17 mouse cellular contexts compared by ENCODE assay signal in genomic region chr8:123343422-123343821, GRCm38 (mm10). TPM values are rescaled to one million over a fixed set of nuclear protein-coding genes. Genes with fewer than 3 reads are reported as not detected.
DNase-seq lines count a peak whose midpoint lies in the region; ATAC-seq and TF ChIP-seq lines count a peak whose summit lies in the region.
"Had no signal": no experiment of that assay in that cellular context is flagged by ENCODE, and none has a peak within 500 bp of the region (broad histone marks: within the 10 kb centered on the region; RNA-seq: fewer than 3 reads in every experiment).

No protein-coding gene starts in this region.

- no peak for TF ChIP-seq CTCF in kidney, postnatal 0 days (IDR thresholded peaks at IDR 0.05; ENCODE audit: low read depth)

- H3K4me2 ChIP-seq in kidney, postnatal 0 days (ENCODE audit: low read length), result no peak overlapping the region
- H3K4me2 ChIP-seq: heart, embryonic 11.5 days; midbrain, embryonic 13.5 days had no signal

- peak; percentile 28 to 47 for DNase-seq in lung, adult 18-20 months
- DNase-seq in lung, postnatal 4 days, result no peak
- DNase-seq in ZHBTc4 (ENCODE audit: low read depth, low spot score), result peak; percentile 87
- DNase-seq in kidney, postnatal 0 days (ENCODE audit: low spot score), result no peak
- DNase-seq in ovary, postnatal 36 days (ENCODE audit: low spot score), result no peak
- no peak for DNase-seq in gastrocnemius, postnatal 10 days
- DNase-seq: cerebellum, adult 9-11 months; embryo, embryonic 11 days; heart, postnatal 36 days; thymus, adult 2 months had no signal

- WGBS in kidney, postnatal 0 days, result 46% methylated on average over 12 of the region's 12 CpGs

- no peak overlapping the region for H3K9ac ChIP-seq in kidney, postnatal 0 days (ENCODE audit: low read depth, low read length)
- H3K9ac ChIP-seq: midbrain, embryonic 13.5 days had no signal

- H3K27me3 ChIP-seq in kidney, postnatal 0 days (ENCODE audit: insufficient read depth, low read length), result no peaks in the 10 kb centered on the region
- H3K27me3 ChIP-seq: midbrain, embryonic 13.5 days had no signal

- no peak overlapping the region for H3K4me3 ChIP-seq in kidney, postnatal 0 days (replicated peaks; ENCODE audit: low read depth, low read length)
- H3K4me3 ChIP-seq: midbrain, embryonic 13.5 days had no signal

- H3K36me3 ChIP-seq in kidney, postnatal 0 days (ENCODE audit: insufficient read depth, low read length), result no peaks in the 10 kb centered on the region

- H3K4me1 ChIP-seq in kidney, postnatal 0 days (replicated peaks; ENCODE audit: insufficient read depth, low read length), result peaks cover 18% of the 10 kb centered on the region

- peak overlapping the region; percentile 40; the same call in 1 of the 2 replicates for H3K27ac ChIP-seq in kidney, postnatal 0 days
- H3K27ac ChIP-seq: midbrain, embryonic 13.5 days had no signal

- ATAC-seq in kidney, postnatal 0 days (replicated peaks; ENCODE audit: low FRiP score, low read depth), result no peak
- peak; percentile 27; the same call in 1 of the 2 replicates for ATAC-seq in megakaryocyte, adult 5-6 weeks (ENCODE audit: poor library complexity, severe bottlenecking)
- no peak for ATAC-seq in CD4-positive, CD25-positive, alpha-beta regulatory T cell, adult 4 months
- ATAC-seq: activated CD4-positive, CD25-positive, alpha-beta regulatory T cell, adult 4 months; forebrain, embryonic 14.5 days; hindbrain, embryonic 16.5 days; midbrain, embryonic 13.5 days had no signal

- H3K9me3 ChIP-seq in kidney, postnatal 0 days (replicated peaks; ENCODE audit: low read length), result no peaks in the 10 kb centered on the region
- H3K9me3 ChIP-seq: midbrain, embryonic 13.5 days had no signal

RNA-seq across cellular contexts. Expression of gene Spire2, which starts 10.9 kb away (rescaled TPM):
- 5.7 and 5.8 TPM in 2 replicates for polyA plus RNA-seq in kidney, postnatal 0 days (2015; fragmentation: Nextera tagmentation; extraction: Ambion mirVana)
- total RNA-seq in megakaryocyte, adult 5-6 weeks (2015), result 0.07 TPM in 1 of 2 replicates, not detected in the other
- total RNA-seq in megakaryocyte, adult 5-6 weeks (2017), result not detected in 2 replicates
- not detected for polyA plus RNA-seq in CD4-positive, CD25-positive, alpha-beta regulatory T cell, adult 4 months (2017; shearing (Covaris generic))
- total RNA-seq in gastrocnemius, postnatal 10 days (2021), result 1 to 10 TPM in 1 of 2 experiments, under 1 TPM in 1; 0.86 to 1.2 TPM
- polyA plus RNA-seq: activated CD4-positive, CD25-positive, alpha-beta regulatory T cell, adult 4 months had no signal

RNA-seq across cellular contexts. Expression of gene Fanca, which starts 25.0 kb away (rescaled TPM):
- 18.7 and 21.5 TPM in 2 replicates for polyA plus RNA-seq in kidney, postnatal 0 days (2015; fragmentation: Nextera tagmentation; extraction: Ambion mirVana)
- 29.5 and 36.3 TPM in 2 replicates for total RNA-seq in megakaryocyte, adult 5-6 weeks (2015)
- 37.9 and 50.2 TPM in 2 replicates for total RNA-seq in megakaryocyte, adult 5-6 weeks (2017)
- 1 to 10 TPM; 5.9 to 7.9 TPM for polyA plus RNA-seq in CD4-positive, CD25-positive, alpha-beta regulatory T cell, adult 4 months (2017; shearing (Covaris generic))
- 1 to 10 TPM; 4.6 to 6.2 TPM for total RNA-seq in gastrocnemius, postnatal 10 days (2021)

RNA-seq across cellular contexts. Expression of gene Tcf25, which starts 30.1 kb away (rescaled TPM):
- 168 and 170 TPM in 2 replicates for polyA plus RNA-seq in kidney, postnatal 0 days (2015; fragmentation: Nextera tagmentation; extraction: Ambion mirVana)
- 68.3 and 86.8 TPM in 2 replicates for total RNA-seq in megakaryocyte, adult 5-6 weeks (2015)
- total RNA-seq in megakaryocyte, adult 5-6 weeks (2017), result 187 and 329 TPM in 2 replicates
- 10 to 100 TPM; 83.1 to 91.9 TPM for polyA plus RNA-seq in CD4-positive, CD25-positive, alpha-beta regulatory T cell, adult 4 months (2017; shearing (Covaris generic))
- total RNA-seq in gastrocnemius, postnatal 10 days (2021), result 100 to 1,000 TPM; 144 to 157 TPM

Comparison
In these comparisons a context has a peak if more than half of its experiments do, and no peak if none do; other contexts are left out.
1. DNase-seq: peak in lung, adult 18-20 months (2 of 2) and ZHBTc4 (single experiment); none in lung, postnatal 4 days (0 of 2), kidney, postnatal 0 days (single experiment), ovary, postnatal 36 days (single experiment) and gastrocnemius, postnatal 10 days (single experiment).
2. RNA of gene Fanca, which starts 25.0 kb away (total RNA-seq): 29.5 to 50.2 TPM in megakaryocyte, adult 5-6 weeks; 4.6 to 6.2 TPM in gastrocnemius, postnatal 10 days; every median in the first group is over 4 times any median in the second.